Mouse (Mus musculus): ENCODE measurements around the gene Zfp275.
"Not testable (repeated sequence)": the region's sequence is repeated elsewhere in the genome, so short reads cannot be mapped to it uniquely, and the experiment has no call there.

The Zfp275 gene

GRCm38 (mm10) chrX:73342483-73342895 is at the start of gene Zfp275:
TSS of gene Zfp275 (plus strand) at chrX:73342621.
- DNase-seq (ENCODE audit: extremely low spot score, low read depth, low spot score), result peak; percentile 5

DNA sequence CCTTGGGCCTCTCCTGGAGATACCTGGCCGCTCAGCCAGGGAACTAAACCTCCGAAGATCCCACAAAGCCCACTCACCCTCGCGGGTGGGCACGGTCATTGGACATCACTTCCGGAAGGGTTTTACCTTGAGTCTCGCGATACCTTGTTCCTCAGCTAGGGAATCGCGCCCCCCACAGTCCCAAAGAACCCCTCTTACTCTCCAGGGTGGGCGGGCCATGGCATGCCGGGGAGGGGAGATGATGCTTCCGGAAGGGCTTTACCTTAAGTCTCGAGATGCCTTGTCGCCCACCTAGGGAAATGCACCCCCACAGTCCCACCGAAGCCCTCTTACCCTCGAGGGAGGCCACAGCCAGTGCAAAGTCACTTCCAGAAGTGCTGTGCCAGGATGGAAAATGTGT is 49.5 kb upstream of the Zfp275 start, which contains the start of the genes Xlr5a and Xlr5c:
Gene Xlr5a, minus strand, starts transcription at position 101 of the 400 bp plus-strand sequence.
Gene Xlr5c, minus strand, starts transcription at position 101 of the 400 bp plus-strand sequence.
- not testable (repeated sequence) for DNase-seq (ENCODE audit: extremely low spot score, low read depth, low spot score)

- DNase-seq (ENCODE audit: extremely low spot score, low read depth, low spot score), result not testable (repeated sequence)
Observed at GRCm38 (mm10) chrX:73295745-73296144, 46.7 kb upstream of the Zfp275 start.

DNA sequence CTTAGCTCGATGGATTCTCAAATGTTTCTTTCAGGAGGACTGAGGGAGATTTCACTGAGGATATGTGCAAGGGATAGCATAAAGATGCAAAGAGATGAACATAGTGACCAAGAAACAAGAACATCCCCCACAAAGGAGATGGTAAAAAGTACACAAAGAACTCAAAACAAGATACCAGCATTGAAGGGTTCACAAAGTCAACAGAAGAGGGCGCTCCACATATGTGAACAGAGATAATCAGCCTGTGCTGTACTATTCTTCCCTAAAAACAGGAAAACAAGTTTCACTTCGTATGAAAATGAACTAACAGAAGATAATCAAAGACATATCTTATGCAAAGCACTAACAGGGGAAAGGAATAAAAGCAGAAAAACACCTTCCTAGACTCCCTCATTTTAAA is 29.9 kb upstream of the Zfp275 start:
- no peak for DNase-seq (ENCODE audit: extremely low spot score, low read depth, low spot score)

GRCm38 (mm10) chrX:73321029-73321428 is 21.4 kb upstream of the Zfp275 start:
- DNase-seq (ENCODE audit: extremely low spot score, low read depth, low spot score), result no peak

DNA sequence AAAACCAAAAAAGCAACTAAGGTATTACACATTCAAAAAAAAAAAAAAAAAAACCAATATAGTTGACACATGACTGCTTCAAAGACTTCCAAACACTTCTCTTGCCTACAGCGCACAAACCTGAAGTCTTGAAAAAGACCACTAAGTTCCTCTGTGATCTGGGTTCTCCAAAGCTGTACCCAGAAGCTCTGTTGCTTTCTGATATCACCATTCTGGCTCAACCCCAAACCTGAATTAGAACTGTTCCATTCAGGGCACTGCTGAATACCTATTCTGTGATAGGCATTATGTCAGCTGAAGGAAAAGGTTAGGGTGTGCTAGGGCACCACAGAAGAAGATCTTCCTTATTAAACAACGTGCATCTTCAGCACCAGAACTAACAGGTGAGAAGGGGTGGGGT is 15.2 kb upstream of the Zfp275 start:
- DNase-seq (ENCODE audit: extremely low spot score, low read depth, low spot score), result no peak

GRCm38 (mm10) chrX:73333548-73333947 is 8.9 kb upstream of the Zfp275 start:
- DNase-seq (ENCODE audit: extremely low spot score, low read depth, low spot score), result no peak

DNA sequence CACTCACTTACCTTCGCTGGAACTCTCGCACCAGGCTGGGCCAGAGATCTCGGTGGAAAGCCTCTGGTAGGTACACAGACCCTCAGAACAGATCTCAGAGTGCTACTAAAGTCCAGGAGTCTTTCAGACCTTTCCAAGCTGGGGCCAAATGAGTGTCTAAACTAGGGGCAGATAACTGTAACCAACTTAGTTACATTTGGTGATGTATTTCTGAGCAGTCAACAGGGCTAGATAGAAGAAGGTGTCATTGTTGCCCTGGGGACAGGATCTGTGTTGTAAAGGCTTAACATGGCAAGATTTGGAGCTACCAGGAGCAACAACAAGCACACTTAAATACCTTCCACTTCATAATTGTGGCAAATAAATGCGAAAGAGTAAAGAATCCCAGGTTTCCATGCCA is 5.7 kb upstream of the Zfp275 start, which contains the start of gene Gm45015:
Gene Gm45015, minus strand, starts transcription at position 101 of the 400 bp plus-strand sequence.
- no peak for DNase-seq (ENCODE audit: extremely low spot score, low read depth, low spot score)

GRCm38 (mm10) chrX:73341473-73341872 is 948 bp upstream of the Zfp275 start:
- DNase-seq (ENCODE audit: extremely low spot score, low read depth, low spot score), result no peak

DNA sequence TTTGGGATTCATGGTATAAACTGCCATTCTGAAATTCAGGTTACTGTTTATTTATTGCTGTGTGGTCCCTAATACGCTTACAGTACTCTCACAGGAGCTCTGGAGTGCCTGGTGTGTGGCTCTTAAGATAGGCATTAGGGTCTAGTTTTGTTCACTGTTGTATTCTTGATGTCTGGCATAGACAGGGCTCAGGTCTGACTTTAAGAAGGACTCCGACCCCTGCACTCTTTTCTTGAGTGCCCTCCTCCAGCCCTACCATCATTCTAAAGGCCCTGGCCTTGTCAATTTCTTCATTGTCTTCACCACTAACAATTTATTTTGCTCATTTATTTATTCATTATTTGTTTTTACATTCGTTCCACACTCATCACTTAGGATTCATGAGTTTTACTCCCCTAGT is 353 bp upstream of the Zfp275 start:
- DNase-seq (ENCODE audit: extremely low spot score, low read depth, low spot score), result no peak

DNA sequence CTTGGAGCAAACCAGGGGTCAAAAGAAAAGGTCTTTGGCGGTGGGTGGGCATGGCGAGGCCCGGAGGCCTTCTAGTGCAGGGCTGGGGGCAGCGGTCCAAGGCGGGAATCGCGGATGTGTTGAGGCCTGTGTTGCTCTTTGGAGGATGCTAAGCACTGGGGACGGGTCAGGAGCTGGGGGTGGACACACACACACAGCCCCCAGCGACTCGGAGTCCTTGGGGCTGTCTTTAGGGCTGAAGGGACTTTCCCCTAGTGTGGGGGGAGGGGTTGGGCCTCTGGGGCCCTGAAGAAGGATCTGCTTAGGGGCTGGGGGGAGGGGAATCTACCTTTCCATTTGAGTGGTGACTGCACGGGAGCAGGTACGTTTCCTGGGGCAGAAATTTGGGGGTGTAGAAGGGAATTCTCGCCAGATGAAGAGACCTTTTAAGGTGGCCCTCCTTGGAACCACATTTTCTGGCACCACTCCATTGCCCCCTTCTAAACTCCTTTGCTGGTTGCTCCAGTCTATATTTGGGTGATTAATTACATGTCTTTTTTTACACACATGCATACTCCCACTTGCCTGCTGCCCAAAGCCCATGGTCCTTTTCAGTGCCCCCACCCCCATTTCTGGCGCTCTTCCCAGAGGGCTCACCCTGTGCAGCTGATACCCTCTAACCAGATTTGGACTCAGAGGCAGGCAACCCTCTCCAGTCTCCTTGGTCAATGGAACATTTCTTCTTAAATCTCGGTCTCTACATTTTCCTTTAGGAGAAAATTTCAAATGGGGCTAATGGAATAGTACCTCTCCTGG is 717 bp downstream of the Zfp275 start:
- no peak for DNase-seq (ENCODE audit: extremely low spot score, low read depth, low spot score)

DNA sequence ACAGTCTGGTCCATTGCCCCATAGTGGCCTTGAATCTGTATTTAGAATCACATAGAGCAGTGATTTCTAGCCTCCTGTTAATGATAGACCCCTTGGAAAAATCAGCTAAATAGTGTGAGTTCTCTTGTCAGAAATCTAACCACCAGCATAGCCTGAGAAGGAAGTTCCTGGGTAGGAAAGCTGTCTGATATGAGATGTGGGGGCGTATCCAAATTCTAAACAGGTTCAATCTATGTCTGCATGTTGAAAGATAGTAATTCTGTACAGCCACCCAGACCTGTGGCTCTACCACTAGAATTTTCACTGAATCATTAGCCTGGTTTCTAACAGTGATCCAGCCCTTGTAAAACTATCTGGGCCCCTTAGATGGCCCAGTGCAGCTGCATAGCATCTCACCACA is 1.4 kb downstream of the Zfp275 start:
- DNase-seq (ENCODE audit: extremely low spot score, low read depth, low spot score), result no peak

GRCm38 (mm10) chrX:73344346-73344745 is 1.9 kb downstream of the Zfp275 start:
- DNase-seq (ENCODE audit: extremely low spot score, low read depth, low spot score), result no peak

DNA sequence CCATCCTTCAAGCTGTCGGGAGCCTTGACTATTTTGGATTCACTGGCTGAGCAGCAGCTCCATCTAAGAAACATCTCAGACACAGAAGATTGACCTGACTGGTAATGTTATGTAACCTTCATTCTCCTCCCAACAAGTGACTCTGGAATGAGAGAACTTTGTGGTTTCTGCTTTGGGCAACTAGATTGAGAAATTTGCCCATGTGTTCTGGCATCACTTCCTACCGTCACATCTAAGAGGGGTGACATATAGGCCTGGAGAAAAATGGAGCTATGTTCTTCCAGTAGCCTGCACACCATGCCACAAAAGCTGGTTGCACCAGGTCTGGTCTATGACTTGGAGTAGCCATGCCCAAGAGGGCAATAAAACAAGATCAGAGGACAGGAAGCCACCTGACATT is 13.7 kb downstream of the Zfp275 start:
- DNase-seq (ENCODE audit: extremely low spot score, low read depth, low spot score), result no peak

- no peak for DNase-seq (ENCODE audit: extremely low spot score, low read depth, low spot score)
Observed at GRCm38 (mm10) chrX:73356719-73357118, 14.3 kb downstream of the Zfp275 start.

DNA sequence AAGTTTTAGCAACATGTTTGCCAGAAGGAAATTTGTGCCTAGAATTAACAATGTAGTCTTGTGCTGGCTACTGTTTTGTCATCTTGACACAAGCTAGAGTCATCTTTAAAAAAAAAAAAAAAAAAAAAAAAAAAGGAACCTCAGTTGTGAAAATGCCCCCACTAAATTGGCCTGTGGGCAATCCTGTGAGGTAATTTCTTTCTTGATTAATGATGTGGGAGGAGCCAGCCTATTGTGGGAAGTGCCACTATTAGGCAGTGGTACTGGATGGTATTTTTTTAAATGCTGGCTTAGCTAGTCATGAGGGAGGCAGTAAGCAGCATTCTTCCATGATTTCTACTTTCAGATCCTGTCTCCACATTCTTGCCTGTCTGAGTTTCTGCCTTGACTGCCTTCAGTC is 20.9 kb downstream of the Zfp275 start:
- DNase-seq (ENCODE audit: extremely low spot score, low read depth, low spot score), result no peak

DNA sequence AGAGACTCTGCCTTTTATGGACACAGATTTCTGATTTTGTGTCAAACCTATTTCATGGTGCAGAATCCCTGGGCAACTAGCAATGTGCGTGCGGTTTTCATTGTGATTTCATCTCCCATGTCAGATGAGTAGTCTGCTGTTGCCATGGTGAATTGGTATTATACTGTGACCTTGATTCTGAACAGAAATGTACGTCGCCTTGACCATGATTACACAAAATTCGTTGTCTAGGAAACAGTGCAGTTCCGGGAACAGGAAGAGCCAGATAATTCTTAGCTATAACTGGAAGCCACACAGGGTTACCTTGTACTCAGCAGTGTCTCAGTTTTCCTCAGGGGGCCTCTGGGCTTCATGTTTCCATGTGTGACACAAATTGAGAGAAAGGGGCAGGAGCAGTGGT is 42.0 kb downstream of the Zfp275 start:
- no peak for DNase-seq (ENCODE audit: extremely low spot score, low read depth, low spot score)

DNA sequence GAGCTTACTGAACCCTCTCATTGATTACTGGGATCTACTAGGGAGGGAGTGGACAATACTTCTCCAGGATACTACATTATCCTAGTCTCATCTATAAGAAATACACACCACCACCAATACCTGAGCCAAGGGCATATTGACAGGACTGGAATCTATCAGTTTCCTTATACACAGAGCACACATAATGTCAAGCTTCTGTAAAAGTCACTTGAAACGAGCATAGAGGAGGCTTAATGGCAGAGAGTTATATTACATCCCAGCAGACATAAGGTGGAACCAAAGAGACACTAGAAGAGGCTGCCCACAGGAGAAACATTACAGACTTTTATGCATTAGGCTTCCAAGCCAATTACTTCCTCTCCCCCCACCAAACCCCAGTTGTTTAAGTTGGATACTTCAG is 42.5 kb downstream of the Zfp275 start:
- DNase-seq (ENCODE audit: extremely low spot score, low read depth, low spot score), result no peak

DNA sequence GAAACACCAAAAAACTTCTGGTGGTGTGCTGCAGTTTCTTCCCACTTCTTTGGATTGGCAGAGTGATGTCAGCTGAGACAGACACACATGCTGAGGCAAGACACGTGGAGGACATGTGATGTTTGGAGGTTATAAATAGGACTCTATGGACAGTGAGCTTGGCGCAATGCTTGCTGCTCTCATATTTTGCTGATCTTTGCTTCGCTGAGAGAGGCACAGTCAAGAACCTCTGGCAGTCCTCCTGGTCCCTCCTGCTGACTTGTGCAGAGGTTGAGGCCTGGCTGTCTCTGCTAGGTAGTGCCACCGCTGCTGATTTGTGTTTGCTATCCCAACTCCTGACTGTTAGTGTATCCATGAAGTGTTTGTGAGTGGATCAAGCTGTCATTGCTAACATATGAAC is 49.1 kb downstream of the Zfp275 start:
- no peak for DNase-seq (ENCODE audit: extremely low spot score, low read depth, low spot score)

- no peak for DNase-seq (ENCODE audit: extremely low spot score, low read depth, low spot score)
Observed at GRCm38 (mm10) chrX:73396446-73396845, 54.0 kb downstream of the Zfp275 start.

- DNase-seq (ENCODE audit: extremely low spot score, low read depth, low spot score), result not testable (repeated sequence)
Observed at GRCm38 (mm10) chrX:73398636-73399035, 56.2 kb downstream of the Zfp275 start, which contains the start of gene Gm18336. TSS of gene Gm18336 (minus strand) at chrX:73398736.

DNA sequence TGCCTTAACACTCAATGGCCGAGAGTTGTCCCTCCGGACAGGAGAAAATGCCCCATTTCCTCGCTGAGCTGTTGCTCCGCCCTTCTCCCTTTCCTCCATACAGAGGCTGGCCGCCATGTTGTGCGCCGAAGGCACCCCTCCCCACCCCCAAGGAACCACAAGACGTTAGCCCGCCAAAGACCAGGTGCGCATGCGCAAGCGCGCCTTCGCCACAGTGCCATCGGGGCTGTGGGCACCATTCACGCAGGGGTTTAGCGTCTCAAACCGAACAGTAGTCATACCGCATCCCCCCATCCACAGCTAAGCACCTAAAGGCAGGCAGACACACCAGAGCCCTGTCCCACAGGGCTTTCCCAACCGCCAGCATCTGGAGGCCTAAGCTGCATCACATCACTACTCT is 58.5 kb downstream of the Zfp275 start:
- no peak for DNase-seq (ENCODE audit: extremely low spot score, low read depth, low spot score)

DNA sequence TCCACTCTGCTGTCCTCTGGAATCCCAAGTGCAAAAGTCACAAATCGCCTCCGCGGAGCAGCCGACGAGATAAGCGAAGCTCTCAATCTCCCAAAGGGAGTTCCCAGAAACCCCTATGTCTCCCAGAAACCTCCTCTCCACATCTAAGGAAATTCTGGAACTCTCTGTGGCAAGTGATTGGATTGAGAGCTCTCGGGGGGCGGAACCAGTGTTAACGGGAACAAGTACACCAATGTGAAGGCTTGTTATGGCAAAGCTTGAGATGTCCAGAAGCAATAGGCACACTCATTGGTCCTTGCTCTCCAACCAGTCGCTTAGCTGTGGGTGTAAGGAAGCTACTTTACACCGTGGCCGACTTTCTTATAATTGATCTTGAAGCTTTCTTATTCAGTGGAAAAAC is 59.2 kb downstream of the Zfp275 start:
- no peak for DNase-seq (ENCODE audit: extremely low spot score, low read depth, low spot score)
